Mouse (Mus musculus) erythroblast, embryonic 14.5 days (primary cell): ENCODE results near the gene Spag6.

Experiments
- GATA1 ChIP-seq: IDR thresholded peaks from 2 replicates; pipeline ENCODE4 v1.6.1; 2012; ENCODE audit warnings: low read length, inconsistent platforms, mixed read lengths
- TAL1 ChIP-seq: IDR thresholded peaks from 3 replicates; pipeline ENCODE4 v1.6.1; 2012; ENCODE audit warnings: low read length, inconsistent platforms, mixed read lengths

GRCm38 (mm10) chr2:18674193-18674902, 19.5 kb upstream of the Spag6 start:
- no peak for TF ChIP-seq TAL1
- TF ChIP-seq GATA1, result no peak
